9 mouse cellular contexts compared by ENCODE assay signal in the genomic region with DNA sequence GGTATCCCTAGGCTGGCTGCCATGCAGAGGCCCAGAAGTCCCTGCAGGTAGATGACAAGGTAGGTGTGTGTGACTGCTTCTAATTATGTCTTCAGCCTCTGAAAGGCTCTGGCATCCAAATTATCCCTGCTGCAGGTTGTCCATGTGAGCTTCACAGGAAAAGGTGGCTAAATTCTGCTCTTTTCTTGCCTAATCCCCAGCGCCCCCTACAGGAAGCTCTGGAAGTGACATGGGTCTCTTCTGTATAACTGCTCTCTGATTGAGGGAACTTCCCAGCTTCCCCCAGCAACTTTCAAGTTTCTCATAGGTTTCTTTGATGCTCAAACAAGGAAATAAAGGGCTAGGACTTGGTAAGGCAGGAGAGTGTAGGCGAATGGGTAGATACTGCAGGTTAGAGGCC. TPM values are rescaled to one million over a fixed set of nuclear protein-coding genes. Genes with fewer than 3 reads are reported as not detected.
A peak's percentile ranks its signal among the peaks of the same experiment; 100 is the strongest.
DNase-seq lines count a peak whose midpoint lies in the region; ATAC-seq and TF ChIP-seq lines count a peak whose summit lies in the region.
"Had no signal": no experiment of that assay in that cellular context is flagged by ENCODE, and none has a peak within 500 bp of the region (broad histone marks: within the 10 kb centered on the region; RNA-seq: fewer than 3 reads in every experiment).

No protein-coding gene starts in this region.

- H3K36me3 ChIP-seq in hindbrain, postnatal 0 days (ENCODE audit: insufficient read depth, low read length): peaks cover 70% of the 10 kb centered on the region
- H3K36me3 ChIP-seq in liver, embryonic 14.5 days (replicated peaks; ENCODE audit: control insufficient read depth, insufficient read depth, low read depth): peaks cover 53% of the 10 kb centered on the region

- no peak overlapping the region for H3K27ac ChIP-seq in hindbrain, postnatal 0 days
- H3K27ac ChIP-seq in liver, embryonic 14.5 days: no peak overlapping the region
- H3K27ac ChIP-seq: stomach, embryonic 15.5 days had no signal

- no peaks in the 10 kb centered on the region for H3K4me1 ChIP-seq in hindbrain, postnatal 0 days (ENCODE audit: insufficient read depth, low read length)
- H3K4me1 ChIP-seq in liver, embryonic 14.5 days (replicated peaks; ENCODE audit: control insufficient read depth in 2 of 2, insufficient read depth in 2 of 2, low read length in 1 of 2): no peaks in the 10 kb centered on the region
- H3K4me1 ChIP-seq: stomach, embryonic 15.5 days had no signal

- no peak overlapping the region for H3K4me2 ChIP-seq in hindbrain, postnatal 0 days (ENCODE audit: low read depth, low read length)
- H3K4me2 ChIP-seq in liver, embryonic 14.5 days (ENCODE audit: low read depth): no peak overlapping the region
- H3K4me2 ChIP-seq: stomach, embryonic 15.5 days had no signal

- no peak overlapping the region for H3K4me3 ChIP-seq in hindbrain, postnatal 0 days (ENCODE audit: low read length)
- no peak overlapping the region for H3K4me3 ChIP-seq in liver, embryonic 14.5 days (ENCODE audit: insufficient read depth in 1 of 2, low read depth in 2 of 2, low read length in 2 of 2)
- H3K4me3 ChIP-seq: stomach, embryonic 15.5 days had no signal

- H3K9me3 ChIP-seq in hindbrain, postnatal 0 days (ENCODE audit: low read length): no peaks in the 10 kb centered on the region
- H3K9me3 ChIP-seq in liver, embryonic 14.5 days (ENCODE audit: control insufficient read depth, low read length): no peaks in the 10 kb centered on the region
- H3K9me3 ChIP-seq: stomach, embryonic 15.5 days had no signal

- ATAC-seq in common myeloid progenitor, adult 5-6 weeks (replicated peaks; ENCODE audit: low read depth, poor library complexity, severe bottlenecking): peak; percentile 65
- peak; percentile 57; the same call in 1 of the 2 replicates for ATAC-seq in hindbrain, postnatal 0 days
- peak; percentile 18; the same call in 1 of the 2 replicates for ATAC-seq in liver, embryonic 14.5 days (ENCODE audit: insufficient read depth)

- WGBS in hindbrain, postnatal 0 days: 31% methylated on average over 2 of the region's 2 CpGs
- WGBS in liver, embryonic 14.5 days (ENCODE audit: insufficient replicate concordance): 23% methylated on average over 2 of the region's 2 CpGs

- no peak for TF ChIP-seq EP300 in liver, embryonic 14.5 days (IDR thresholded peaks at IDR 0.05; ENCODE audit: low read depth)

- H3K27me3 ChIP-seq in hindbrain, postnatal 0 days (ENCODE audit: insufficient read depth, low read length): no peaks in the 10 kb centered on the region
- no peaks in the 10 kb centered on the region for H3K27me3 ChIP-seq in liver, embryonic 14.5 days (ENCODE audit: control insufficient read depth, insufficient read depth, low read length)
- H3K27me3 ChIP-seq: stomach, embryonic 15.5 days had no signal

- peak; percentile 59 to 89 for DNase-seq in adrenal gland, adult (ENCODE audit: inconsistent age in 2 of 2, low spot score in 1 of 2)
- DNase-seq in adrenal gland, adult 8-10 months: no peak
- DNase-seq in urinary bladder, postnatal 14 days (ENCODE audit: low spot score): peak; percentile 78
- no peak for DNase-seq in urinary bladder, postnatal 10 days (ENCODE audit: low spot score)
- DNase-seq in hindbrain, postnatal 0 days (ENCODE audit: low spot score): peak; percentile 84
- peak; percentile 43 to 64 (median 54) for DNase-seq in liver, embryonic 14.5 days (ENCODE audit: low read depth in 3 of 3, low spot score in 3 of 3)
- peak; percentile 70 for DNase-seq in right cerebral cortex, adult 18-20 months

- peak; percentile 84 for TF ChIP-seq CTCF in hindbrain, postnatal 0 days (IDR thresholded peaks at IDR 0.05; ENCODE audit: low read depth)
- TF ChIP-seq CTCF in liver, embryonic 14.5 days (IDR thresholded peaks at IDR 0.05; ENCODE audit: low read depth): peak; percentile 86

- H3K9ac ChIP-seq in hindbrain, postnatal 0 days (replicated peaks; ENCODE audit: low read length): no peak overlapping the region
- no peak overlapping the region for H3K9ac ChIP-seq in liver, embryonic 14.5 days (replicated peaks)
- H3K9ac ChIP-seq: stomach, embryonic 15.5 days had no signal

RNA-seq across cellular contexts. Expression of a gene that starts 21.1 kb away (rescaled TPM):
- 10 to 100 TPM; 27.5 to 39.2 (median 31.5) TPM for total RNA-seq in adrenal gland, adult 8-10 months (2022)
- total RNA-seq in common myeloid progenitor, adult 5-6 weeks (2017): 52.6 and 64.6 TPM in 2 replicates
- total RNA-seq in hindbrain, postnatal 0 days (2014; rRNA removed): 47.2 and 48.7 TPM in 2 replicates
- polyA plus RNA-seq in hindbrain, postnatal 0 days (2015; fragmentation: Nextera tagmentation; extraction: Ambion mirVana): 98.7 and 101 TPM in 2 replicates
- 13.2 and 13.7 TPM in 2 replicates for polyA plus RNA-seq in liver, embryonic 14.5 days (2012; rRNA removed)
- 68.3 and 77.5 TPM in 2 replicates for polyA plus RNA-seq in liver, embryonic 14.5 days (2014; fragmentation: Nextera tagmentation; extraction: Ambion mirVana)

RNA-seq across cellular contexts. Expression of a gene that starts 31.6 kb away (rescaled TPM):
- total RNA-seq in adrenal gland, adult 8-10 months (2022): 10 to 100 TPM in 2 of 4 experiments, 1 to 10 TPM in 2; 8.6 to 33.7 (median 19.6) TPM
- not detected in 2 replicates for total RNA-seq in common myeloid progenitor, adult 5-6 weeks (2017)
- 178 and 188 TPM in 2 replicates for total RNA-seq in hindbrain, postnatal 0 days (2014; rRNA removed)
- polyA plus RNA-seq in hindbrain, postnatal 0 days (2015; fragmentation: Nextera tagmentation; extraction: Ambion mirVana): 239 and 269 TPM in 2 replicates
- 0.45 and 0.70 TPM in 2 replicates for polyA plus RNA-seq in liver, embryonic 14.5 days (2012; rRNA removed)
- 0.52 and 0.58 TPM in 2 replicates for polyA plus RNA-seq in liver, embryonic 14.5 days (2014; fragmentation: Nextera tagmentation; extraction: Ambion mirVana)

RNA-seq across cellular contexts. Expression of a gene that starts 32.8 kb away (rescaled TPM):
- 100 to 1,000 TPM; 297 to 630 (median 469) TPM for total RNA-seq in adrenal gland, adult 8-10 months (2022)
- 132 and 149 TPM in 2 replicates for total RNA-seq in common myeloid progenitor, adult 5-6 weeks (2017)
- total RNA-seq in hindbrain, postnatal 0 days (2014; rRNA removed): 536 and 538 TPM in 2 replicates
- 298 and 299 TPM in 2 replicates for polyA plus RNA-seq in hindbrain, postnatal 0 days (2015; fragmentation: Nextera tagmentation; extraction: Ambion mirVana)
- 74.9 and 85.0 TPM in 2 replicates for polyA plus RNA-seq in liver, embryonic 14.5 days (2012; rRNA removed)
- polyA plus RNA-seq in liver, embryonic 14.5 days (2014; fragmentation: Nextera tagmentation; extraction: Ambion mirVana): 72.1 and 80.6 TPM in 2 replicates

RNA-seq across cellular contexts. Expression of a gene that starts 33.2 kb away (rescaled TPM):
- total RNA-seq in adrenal gland, adult 8-10 months (2022): 10 to 100 TPM; 44.2 to 61.3 (median 51.4) TPM
- total RNA-seq in common myeloid progenitor, adult 5-6 weeks (2017): 65.8 and 125 TPM in 2 replicates
- total RNA-seq in hindbrain, postnatal 0 days (2014; rRNA removed): 29.0 and 29.7 TPM in 2 replicates
- 102 and 110 TPM in 2 replicates for polyA plus RNA-seq in hindbrain, postnatal 0 days (2015; fragmentation: Nextera tagmentation; extraction: Ambion mirVana)
- polyA plus RNA-seq in liver, embryonic 14.5 days (2012; rRNA removed): 42.3 and 72.6 TPM in 2 replicates
- 120 and 130 TPM in 2 replicates for polyA plus RNA-seq in liver, embryonic 14.5 days (2014; fragmentation: Nextera tagmentation; extraction: Ambion mirVana)

RNA-seq across cellular contexts. Expression of a gene that starts 46.3 kb away (rescaled TPM):
- total RNA-seq in adrenal gland, adult 8-10 months (2022): 10 to 100 TPM; 63.9 to 97.0 (median 69.1) TPM
- 26.1 and 27.0 TPM in 2 replicates for total RNA-seq in common myeloid progenitor, adult 5-6 weeks (2017)
- 12.9 and 13.9 TPM in 2 replicates for total RNA-seq in hindbrain, postnatal 0 days (2014; rRNA removed)
- 14.0 and 14.5 TPM in 2 replicates for polyA plus RNA-seq in hindbrain, postnatal 0 days (2015; fragmentation: Nextera tagmentation; extraction: Ambion mirVana)
- 4.9 and 5.1 TPM in 2 replicates for polyA plus RNA-seq in liver, embryonic 14.5 days (2012; rRNA removed)
- 5.6 and 7.2 TPM in 2 replicates for polyA plus RNA-seq in liver, embryonic 14.5 days (2014; fragmentation: Nextera tagmentation; extraction: Ambion mirVana)

Comparison
In these comparisons a context has a peak if more than half of its experiments do, and no peak if none do; other contexts are left out.
1. DNase-seq: peak in adrenal gland, adult (2 of 2), urinary bladder, postnatal 14 days (single experiment), hindbrain, postnatal 0 days (single experiment), liver, embryonic 14.5 days (3 of 3) and right cerebral cortex, adult 18-20 months (single experiment); none in adrenal gland, adult 8-10 months (single experiment) and urinary bladder, postnatal 10 days (single experiment).
2. Peak in every context shown above with its lines, with median percentiles within 50 percentile points of each other: ATAC-seq.